In genomic region chr17:35927471-35927870, GRCm38 (mm10) we compare ENCODE assay signal across 1 mouse cellular context.
TF ChIP-seq lines count a peak whose summit lies in the region.

No protein-coding gene starts in this region.

TF ChIP-seq in MEL, 35 proteins besides CTCF, POLR2A, EP300 and RAD21 (continued from another document):
- TF ChIP-seq RCOR1 (IDR thresholded peaks at IDR 0.05; ENCODE audit: low read depth, low read length) = peak; percentile 66; the same call in 1 of the 2 replicates
- TF ChIP-seq MAZ (IDR thresholded peaks at IDR 0.05; ENCODE audit: low read depth, low read length) = no peak
- no peak for TF ChIP-seq POLR2AphosphoS2 (IDR thresholded peaks at IDR 0.05; ENCODE audit: low read length)
- no peak for TF ChIP-seq NRF1 (IDR thresholded peaks at IDR 0.05; ENCODE audit: insufficient read depth, low read depth, low read length, poor library complexity, severe bottlenecking)
- TF ChIP-seq MXI1 (IDR thresholded peaks at IDR 0.05; ENCODE audit: low read depth, low read length) = no peak
- no peak for TF ChIP-seq ZC3H11A (IDR thresholded peaks at IDR 0.05; ENCODE audit: low read depth, low read length)
- peak; percentile 35; the same call in 1 of the 2 replicates for TF ChIP-seq BHLHE40 (IDR thresholded peaks at IDR 0.05; ENCODE audit: borderline replicate concordance, low read depth, low read length)
- TF ChIP-seq MYB (IDR thresholded peaks at IDR 0.05; ENCODE audit: low read depth, low read length) = peak; percentile 94
- no peak for TF ChIP-seq HCFC1 (IDR thresholded peaks at IDR 0.05; ENCODE audit: low read depth, low read length)
- TF ChIP-seq JUND (IDR thresholded peaks at IDR 0.05; ENCODE audit: low read depth, low read length) = 0 out of 2 replicates have a peak, but pooled peaks have one; percentile 49
- TF ChIP-seq ZNF384 (IDR thresholded peaks at IDR 0.05; ENCODE audit: low read depth, low read length) = no peak
- TF ChIP-seq POLR2AphosphoS5 (IDR thresholded peaks at IDR 0.05; ENCODE audit: borderline replicate concordance, low read depth, low read length) = no peak
- no peak for TF ChIP-seq E2F4 (IDR thresholded peaks at IDR 0.05; ENCODE audit: borderline replicate concordance, low read depth, low read length)
- TF ChIP-seq TBP (IDR thresholded peaks at IDR 0.05; ENCODE audit: low read depth, low read length) = no peak
- TF ChIP-seq GATA1 (IDR thresholded peaks at IDR 0.05; ENCODE audit: low read depth, low read length) = peak; percentile 99
- TF ChIP-seq ZMIZ1 (IDR thresholded peaks at IDR 0.05; ENCODE audit: low read depth, low read length) = no peak
- TF ChIP-seq SMC3 (IDR thresholded peaks at IDR 0.05; ENCODE audit: low read depth, low read length) = no peak
- no peak for TF ChIP-seq USF2 (IDR thresholded peaks at IDR 0.05; ENCODE audit: borderline replicate concordance in 1 of 2, insufficient read depth in 1 of 2, low read depth in 1 of 2, low read length in 2 of 2)
- TF ChIP-seq TAL1 (IDR thresholded peaks at IDR 0.05; ENCODE audit: low read length) = peak; percentile 87
- no peak for TF ChIP-seq CHD1 (IDR thresholded peaks at IDR 0.05; ENCODE audit: low read depth, low read length)
- TF ChIP-seq ETS1 (IDR thresholded peaks at IDR 0.05; ENCODE audit: low read depth, low read length) = peak; percentile 96
- TF ChIP-seq KAT2A (conservative IDR thresholded peaks at IDR 0.05; ENCODE audit: low read depth, low read length) = no peak
